Comparison of ENCODE assay signal across 29 mouse cellular contexts in genomic region chr10:128227592-128227991, GRCm38 (mm10). TPM values are rescaled to one million over a fixed set of nuclear protein-coding genes. Genes with fewer than 3 reads are reported as not detected.
"Had no signal": no experiment of that assay in that cellular context is flagged by ENCODE, and none has a peak within 500 bp of the region (broad histone marks: within the 10 kb centered on the region; RNA-seq: fewer than 3 reads in every experiment).

No protein-coding gene starts in this region.

- H3K9me3 ChIP-seq: kidney, embryonic 15.5 days; limb, embryonic 13.5 days; liver, embryonic 12.5 days; liver, embryonic 15.5 days; megakaryocyte, embryonic 14.5 days had no signal

- H3K9ac ChIP-seq: kidney, embryonic 15.5 days; limb, embryonic 13.5 days; liver, embryonic 12.5 days; liver, embryonic 15.5 days had no signal

- H3K27me3 ChIP-seq: kidney, embryonic 15.5 days; limb, embryonic 13.5 days; liver, embryonic 12.5 days; liver, embryonic 15.5 days had no signal

- H3K36me3 ChIP-seq: kidney, embryonic 15.5 days; limb, embryonic 13.5 days; liver, embryonic 12.5 days; liver, embryonic 15.5 days had no signal

- ATAC-seq: liver, embryonic 12.5 days had no signal

- H3K4me3 ChIP-seq: kidney, embryonic 15.5 days; left cerebral cortex, adult 2 months; limb, embryonic 13.5 days; liver, embryonic 12.5 days; liver, embryonic 15.5 days; megakaryocyte, embryonic 14.5 days had no signal

- DNase-seq: kidney, adult 8-10 months; kidney, postnatal 10 days; kidney, postnatal 36 days; layer of hippocampus, postnatal 36 days; liver; lung, adult 18-20 months; midbrain, embryonic 14.5 days; thymus, adult 2 months; thymus, postnatal 14 days; thymus, postnatal 4 days had no signal

- H3K27ac ChIP-seq: kidney, embryonic 15.5 days; left cerebral cortex, adult 2 months; limb, embryonic 13.5 days; liver, embryonic 12.5 days; liver, embryonic 15.5 days; macrophage; stomach, postnatal 0 days had no signal

- H3K4me2 ChIP-seq: kidney, embryonic 15.5 days; limb, embryonic 13.5 days; liver, embryonic 12.5 days; liver, embryonic 15.5 days; midbrain, embryonic 11.5 days had no signal

RNA-seq across cellular contexts. Expression of gene Mip, which starts 2.0 kb away (rescaled TPM):
- total RNA-seq: layer of hippocampus, adult 8-10 months; layer of hippocampus, postnatal 10 days; layer of hippocampus, postnatal 36 days; left cerebral cortex, adult 2 months; left cerebral cortex, postnatal 10 days; left cerebral cortex, postnatal 36 days had no signal
- polyA plus RNA-seq: kidney, embryonic 15.5 days; liver, embryonic 12.5 days; liver, embryonic 15.5 days; lung, embryonic 16.5 days; macrophage; midbrain, embryonic 11.5 days; midbrain, postnatal 0 days; neural tube, embryonic 11.5 days; neural tube, embryonic 14.5 days; small intestine, adult 2 months; stomach, embryonic 14.5 days; stomach, postnatal 0 days had no signal

RNA-seq across cellular contexts. Expression of gene Apon, which starts 26.3 kb away (rescaled TPM):
- total RNA-seq: layer of hippocampus, adult 8-10 months; layer of hippocampus, postnatal 10 days; layer of hippocampus, postnatal 36 days; left cerebral cortex, adult 2 months; left cerebral cortex, postnatal 10 days; left cerebral cortex, postnatal 36 days; midbrain, postnatal 0 days had no signal
- polyA plus RNA-seq: macrophage; midbrain, embryonic 14.5 days; midbrain, postnatal 0 days; neural tube, embryonic 14.5 days; small intestine, adult 2 months had no signal

RNA-seq across cellular contexts. Expression of gene Gls2, which starts 33.3 kb away (rescaled TPM):
- polyA plus RNA-seq: macrophage had no signal
